Mouse (Mus musculus) megakaryocyte-erythroid progenitor cell, adult 5-6 weeks (primary cell): ENCODE results near the gene Lrrc38. TPM values are rescaled to one million over a fixed set of nuclear protein-coding genes. Genes with fewer than 3 reads are reported as not detected.
"Not testable (repeated sequence)": the region's sequence is repeated elsewhere in the genome, so short reads cannot be mapped to it uniquely, and the experiment has no call there.

Source experiments
- ATAC-seq: replicated peaks from 2 replicates; pipeline ENCODE4 v1.8.0; 2016; ENCODE audit warnings: mild to moderate bottlenecking, inconsistent platforms; ENCODE audit not compliant: severe bottlenecking, poor library complexity, low FRiP score, low TSS enrichment
- total RNA-seq, 2 experiments: library from RNA; stranded (forward) in 1 of 2; stranded (reverse) in 1 of 2; fragments of 200-1000, 215-1000 nt in 1 of 2; fragments of >200 nt in 1 of 2; fragmentation: Nextera tagmentation in 1 of 2; gene quantifications; 2 replicates each; pipeline ENCODE4 v1.2.3; 2014 to 2017

Lrrc38 gene
- total RNA-seq, 2 experiments from 2014 or later: not detected

DNA sequence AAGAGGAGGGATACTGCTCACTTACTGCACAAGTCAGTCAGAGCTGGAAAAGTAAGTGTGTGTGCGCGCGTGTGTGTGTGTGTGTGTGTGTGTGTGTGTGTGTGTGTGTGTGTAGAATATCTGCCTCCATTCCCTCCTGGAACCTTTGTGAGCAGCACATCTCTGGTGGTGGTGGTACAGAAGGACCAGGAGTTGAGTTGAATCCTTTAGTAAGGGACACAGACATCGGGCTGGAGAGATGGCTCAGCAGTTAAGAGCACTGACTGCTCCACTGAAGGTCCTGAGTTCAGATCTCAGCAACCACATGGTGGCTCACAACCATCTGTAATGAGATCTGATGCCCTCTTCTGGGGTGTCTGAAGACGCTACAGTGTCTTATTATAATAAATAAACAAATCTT is 4.1 kb upstream of the Lrrc38 start:
- not testable (repeated sequence) for ATAC-seq

DNA sequence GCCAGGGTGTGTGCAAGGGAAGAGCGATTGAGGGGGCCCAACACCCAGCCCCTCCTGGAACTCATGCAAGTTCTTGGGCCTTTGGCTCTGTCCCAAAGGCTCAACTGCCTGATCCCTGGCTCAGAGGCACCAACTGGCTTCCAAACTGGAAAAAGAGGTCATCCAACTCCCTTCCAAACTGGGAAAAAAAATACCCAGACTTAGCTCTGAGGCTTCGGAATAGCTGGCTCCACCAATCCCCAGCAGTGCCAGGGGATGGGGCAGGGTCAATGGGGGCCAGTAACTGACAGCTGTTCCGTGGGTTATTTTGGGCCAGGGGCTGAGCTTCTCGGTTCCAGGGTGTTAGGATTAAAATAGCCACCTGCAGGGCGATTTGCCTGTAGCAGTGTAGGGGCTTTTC is 879 bp upstream of the Lrrc38 start:
- no peak for ATAC-seq

DNA sequence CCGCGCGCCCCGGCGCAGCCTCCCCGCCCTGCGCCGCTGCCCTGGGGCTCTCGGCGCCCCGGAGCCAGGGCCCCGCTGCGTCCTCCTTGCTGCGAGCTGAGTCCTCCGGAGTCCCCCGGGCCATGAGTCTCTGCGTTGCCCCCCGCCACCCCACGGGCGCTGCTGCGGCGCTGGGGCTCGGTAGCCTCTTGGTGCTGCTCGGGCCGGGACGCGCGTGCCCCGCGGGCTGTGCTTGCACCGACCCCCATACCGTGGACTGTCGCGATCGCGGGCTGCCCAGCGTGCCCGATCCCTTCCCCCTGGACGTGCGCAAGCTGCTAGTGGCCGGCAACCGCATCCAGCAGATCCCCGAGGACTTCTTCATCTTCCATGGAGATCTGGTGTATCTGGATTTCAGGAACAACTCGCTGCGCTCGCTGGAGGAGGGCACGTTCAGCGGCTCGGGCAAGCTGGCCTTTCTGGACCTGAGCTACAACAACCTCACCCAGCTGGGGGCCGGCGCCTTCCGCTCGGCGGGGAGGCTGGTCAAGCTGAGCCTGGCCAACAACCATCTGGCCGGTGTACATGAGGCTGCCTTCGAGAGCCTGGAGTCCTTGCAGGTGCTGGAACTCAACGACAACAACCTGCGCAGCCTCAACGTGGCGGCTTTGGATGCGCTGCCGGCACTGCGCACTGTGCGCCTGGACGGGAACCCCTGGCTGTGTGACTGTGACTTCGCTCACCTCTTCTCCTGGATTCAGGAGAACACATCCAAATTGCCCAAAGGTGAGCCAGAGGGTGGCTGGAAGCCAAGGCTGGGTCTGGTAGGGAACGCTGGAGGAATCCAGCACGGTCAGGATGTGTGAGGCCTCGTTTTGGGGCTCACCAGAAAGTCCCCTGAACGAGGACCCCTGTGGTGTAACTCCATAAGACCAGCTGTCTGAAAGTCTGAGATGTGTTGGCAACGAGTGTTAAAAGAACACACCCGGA is 774 bp downstream of the Lrrc38 start:
- ATAC-seq: no peak

DNA sequence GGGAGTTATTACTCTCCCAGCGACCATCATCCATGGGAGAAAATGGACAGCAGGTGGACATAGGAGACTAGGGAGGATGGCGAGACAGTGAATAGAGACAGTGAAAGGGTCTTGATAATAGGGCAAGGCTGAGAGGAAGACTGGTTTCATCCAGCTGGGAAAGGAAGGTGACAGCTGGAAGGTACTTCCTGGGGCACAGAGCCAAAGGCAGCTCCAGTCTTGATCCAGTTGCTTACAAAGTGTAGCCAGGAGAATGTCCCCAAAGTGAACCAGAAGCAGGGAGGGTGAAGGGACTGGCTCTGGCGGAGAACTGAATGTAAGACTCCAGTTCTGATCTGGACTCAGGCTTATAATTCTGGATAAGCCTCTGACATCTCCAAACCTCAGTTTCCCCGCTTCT is 2.7 kb downstream of the Lrrc38 start:
- no peak for ATAC-seq

DNA sequence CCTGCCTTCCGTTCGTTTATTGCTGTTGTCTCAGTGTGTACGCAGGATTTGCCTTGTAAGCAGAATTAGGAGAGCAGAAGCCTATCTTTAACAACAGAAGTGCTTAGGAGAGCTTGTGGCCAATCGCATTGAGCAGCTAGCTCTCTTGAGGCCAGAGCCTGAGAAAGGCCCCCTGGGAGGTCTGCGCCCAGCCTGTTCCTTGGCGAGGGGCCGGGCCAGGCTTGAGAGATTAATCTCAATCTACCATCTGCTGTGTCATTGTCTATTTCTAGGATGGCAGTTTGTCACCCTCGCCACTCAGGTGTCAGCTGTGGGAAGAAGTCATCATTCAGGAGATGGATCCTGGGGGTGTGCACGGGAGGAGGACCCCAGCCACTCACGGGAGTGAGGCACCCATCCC is 12.0 kb downstream of the Lrrc38 start:
- no peak; the same call in 1 of the 2 replicates for ATAC-seq

DNA sequence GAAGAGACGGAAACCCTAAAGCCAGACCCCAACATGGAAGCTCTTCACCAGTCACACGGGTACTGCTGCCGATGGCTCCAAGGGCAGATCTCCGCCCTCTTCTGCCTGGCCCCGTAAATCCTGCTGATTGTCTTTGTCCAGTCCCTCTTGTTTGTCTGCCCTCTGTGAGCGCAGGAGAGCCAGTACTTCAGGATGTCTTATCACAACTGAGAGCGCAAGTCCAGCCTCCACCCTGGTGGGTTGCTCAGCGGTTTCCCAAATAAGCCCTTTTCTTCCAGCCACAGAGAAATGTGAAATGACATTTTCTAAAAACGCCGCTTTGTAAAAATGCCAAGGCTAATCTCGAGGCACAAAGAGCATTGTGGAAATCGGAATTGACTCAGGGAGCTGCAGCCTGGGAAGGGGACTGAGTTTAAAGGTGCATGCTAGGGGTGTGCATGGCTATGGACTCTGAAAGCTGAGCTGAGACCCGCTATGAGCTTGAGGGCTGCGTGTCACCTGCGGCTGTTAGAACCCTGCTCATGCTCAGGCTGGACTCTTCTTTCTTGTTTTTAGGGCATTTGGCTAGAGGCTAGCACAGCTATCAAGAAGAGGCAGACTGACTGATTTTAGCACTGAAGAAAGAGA is 17.0 kb downstream of the Lrrc38 start:
- ATAC-seq: no peak

DNA sequence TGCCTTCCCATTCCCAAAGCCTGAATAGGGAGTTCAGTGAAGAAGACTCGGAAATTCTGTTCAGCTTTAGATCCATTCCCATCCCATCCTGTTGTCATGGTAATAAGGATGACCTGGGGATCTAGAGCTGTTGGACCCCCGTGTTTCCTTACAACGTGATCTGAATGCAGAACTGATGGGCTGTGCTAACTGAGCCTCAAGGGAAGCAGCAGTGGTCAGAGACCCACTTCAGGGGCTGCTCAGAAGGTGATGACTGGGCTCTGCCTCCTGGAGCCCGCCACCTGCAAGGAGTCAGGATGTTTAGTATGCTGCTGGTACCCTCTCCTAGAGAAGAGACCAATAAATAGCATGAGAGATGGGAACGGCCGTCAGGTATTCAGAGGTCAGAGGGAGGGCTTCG is 29.9 kb downstream of the Lrrc38 start:
- no peak for ATAC-seq

DNA sequence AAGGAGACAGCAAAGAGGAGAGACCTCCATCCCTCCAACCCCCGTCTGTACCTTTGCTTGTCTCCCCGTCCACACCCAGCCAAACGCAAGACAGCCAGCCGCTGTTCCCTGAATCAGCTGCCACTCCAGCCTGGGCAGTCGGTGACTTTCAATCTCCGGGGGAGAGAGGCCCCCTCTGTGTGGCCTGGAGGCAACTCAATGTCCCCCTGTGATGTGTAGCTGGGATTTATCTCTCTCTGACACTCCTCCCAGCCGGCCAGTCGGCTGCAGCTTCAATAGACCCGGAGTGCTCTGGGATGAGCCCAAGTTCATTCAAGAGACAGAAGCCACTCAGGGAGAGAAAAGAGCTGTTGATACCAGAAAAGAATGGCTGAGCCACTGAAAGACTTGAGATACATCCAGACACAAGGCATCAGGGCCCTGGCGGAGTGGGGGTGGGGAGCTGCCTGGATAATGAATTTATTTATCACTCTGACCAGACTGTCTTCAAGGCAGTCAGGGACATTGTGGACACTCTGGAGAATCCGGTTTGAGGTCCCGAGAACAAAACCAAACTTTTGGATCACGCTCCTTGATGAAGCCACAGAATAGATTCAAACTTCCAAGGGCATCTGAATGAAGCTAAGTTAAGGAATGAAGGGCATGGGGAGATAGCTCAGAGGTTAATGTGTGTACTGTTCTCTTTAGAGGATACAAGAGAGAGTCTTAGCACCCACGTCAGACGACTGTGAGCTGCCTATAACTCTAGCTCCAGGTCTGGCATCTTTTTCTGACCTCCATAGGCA is 30.6 kb downstream of the Lrrc38 start:
- no peak for ATAC-seq

DNA sequence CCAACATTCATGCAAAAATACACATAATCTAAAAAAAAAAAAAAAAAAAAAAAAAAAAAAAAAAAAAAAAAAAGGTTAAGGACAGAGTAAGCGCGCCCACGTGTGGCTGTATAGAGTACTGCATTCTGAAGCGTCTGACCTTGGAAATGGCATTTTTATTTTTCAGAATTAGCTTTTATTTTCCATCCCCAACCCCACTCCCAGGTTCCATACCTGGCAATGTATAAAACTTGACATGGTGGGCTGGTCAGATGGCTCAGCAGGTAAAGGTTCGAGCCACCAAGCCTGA is 31.1 kb downstream of the Lrrc38 start:
- ATAC-seq: no peak

DNA sequence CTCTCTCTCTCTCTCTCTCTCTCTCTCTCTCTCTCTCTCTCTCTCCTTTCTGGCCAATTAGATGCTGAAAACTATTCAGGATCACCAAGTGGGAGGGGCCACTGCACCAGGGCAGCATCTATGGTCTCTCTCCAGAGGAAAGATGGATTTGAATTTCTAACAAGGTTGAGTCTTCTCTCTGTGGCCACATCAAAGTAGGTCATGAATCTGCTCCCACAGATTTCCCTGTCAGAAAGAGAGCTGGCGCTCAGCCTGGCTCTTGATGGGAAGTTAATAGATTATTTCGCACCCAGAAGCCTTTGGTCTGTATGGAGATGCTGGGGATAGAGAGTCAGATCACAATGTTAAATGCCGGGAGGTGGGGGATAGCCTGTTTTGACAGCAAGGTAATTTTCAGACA is 32.6 kb downstream of the Lrrc38 start:
- ATAC-seq: no peak

DNA sequence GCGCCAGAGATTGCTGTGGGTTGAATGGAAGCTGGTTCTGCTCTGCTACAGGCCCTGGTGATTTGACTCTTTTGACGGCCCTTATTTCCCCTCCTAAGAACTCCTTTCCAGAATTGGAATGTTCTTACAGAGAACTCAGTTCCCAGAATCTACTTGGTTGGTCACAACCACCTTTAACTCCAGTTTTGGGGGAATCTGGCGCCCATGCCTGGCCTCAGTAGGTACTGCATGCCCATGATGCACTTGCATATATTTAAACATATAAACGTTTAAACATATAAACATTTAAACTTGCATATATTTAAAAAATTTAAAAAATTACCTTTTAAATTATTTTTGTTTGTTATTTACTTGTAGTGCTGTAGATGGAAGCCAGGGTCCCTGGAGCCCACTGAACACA is 34.1 kb downstream of the Lrrc38 start:
- no peak for ATAC-seq

DNA sequence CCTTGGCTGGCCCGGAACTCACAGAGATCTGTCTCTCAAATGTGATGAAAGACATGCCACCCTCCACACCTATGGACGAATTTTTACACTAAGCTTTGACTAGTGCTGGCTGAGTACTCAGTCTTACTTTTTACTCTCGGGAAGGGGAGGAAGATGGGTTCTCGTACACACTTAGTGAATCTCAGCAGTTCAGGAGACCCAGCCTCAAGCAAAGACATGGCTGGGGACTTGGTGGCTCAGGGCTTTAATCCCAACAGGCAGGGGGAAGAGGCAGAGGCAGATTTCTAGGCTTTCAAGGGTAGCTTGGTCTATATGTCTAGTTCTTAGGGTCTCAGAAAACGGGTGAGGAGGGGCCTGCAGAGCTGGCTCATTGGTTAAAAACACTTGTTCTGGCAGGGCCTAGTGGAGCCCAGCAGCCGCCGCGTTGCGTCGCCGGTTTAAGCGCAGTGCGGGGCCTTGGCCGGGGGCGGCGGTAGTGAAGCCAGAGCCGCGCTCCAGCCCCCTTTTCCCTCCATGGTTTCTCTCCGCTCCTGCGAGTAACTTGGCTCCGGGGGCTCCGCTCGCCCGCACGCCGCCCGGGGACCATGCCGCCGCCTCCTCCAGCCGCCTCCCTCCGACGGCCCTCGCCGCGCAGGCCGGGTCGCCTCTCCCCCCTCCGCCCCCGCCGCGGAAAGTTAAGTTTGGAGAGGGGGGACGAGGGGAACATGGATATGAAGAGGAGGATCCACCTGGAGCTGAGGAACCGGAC is 39.6 kb downstream of the Lrrc38 start:
- ATAC-seq: peak; percentile 92

DNA sequence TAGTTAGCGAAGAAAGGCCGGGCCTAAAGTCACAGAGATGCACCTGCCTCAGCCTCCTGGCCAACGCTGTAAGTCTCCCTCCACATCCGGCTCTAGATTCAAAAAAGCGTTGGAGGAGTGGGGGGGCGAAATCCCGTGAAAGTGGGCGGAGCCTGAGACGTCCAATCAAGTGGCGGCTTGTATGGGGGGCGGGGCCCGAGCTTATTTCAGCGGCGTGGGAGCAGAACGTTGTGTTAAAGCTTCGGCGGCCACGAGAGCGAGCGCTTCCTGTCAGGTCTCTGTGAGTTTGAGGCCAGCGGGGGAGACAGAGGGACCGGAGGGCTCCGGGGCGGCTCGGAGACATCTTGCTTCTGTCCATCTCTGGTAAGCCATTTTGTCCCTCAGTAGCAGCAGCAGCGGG is 44.6 kb downstream of the Lrrc38 start, which contains the start of gene Pramel1:
Gene Pramel1, plus strand, starts transcription at position 248 of the 400 bp plus-strand sequence.
- no peak for ATAC-seq

DNA sequence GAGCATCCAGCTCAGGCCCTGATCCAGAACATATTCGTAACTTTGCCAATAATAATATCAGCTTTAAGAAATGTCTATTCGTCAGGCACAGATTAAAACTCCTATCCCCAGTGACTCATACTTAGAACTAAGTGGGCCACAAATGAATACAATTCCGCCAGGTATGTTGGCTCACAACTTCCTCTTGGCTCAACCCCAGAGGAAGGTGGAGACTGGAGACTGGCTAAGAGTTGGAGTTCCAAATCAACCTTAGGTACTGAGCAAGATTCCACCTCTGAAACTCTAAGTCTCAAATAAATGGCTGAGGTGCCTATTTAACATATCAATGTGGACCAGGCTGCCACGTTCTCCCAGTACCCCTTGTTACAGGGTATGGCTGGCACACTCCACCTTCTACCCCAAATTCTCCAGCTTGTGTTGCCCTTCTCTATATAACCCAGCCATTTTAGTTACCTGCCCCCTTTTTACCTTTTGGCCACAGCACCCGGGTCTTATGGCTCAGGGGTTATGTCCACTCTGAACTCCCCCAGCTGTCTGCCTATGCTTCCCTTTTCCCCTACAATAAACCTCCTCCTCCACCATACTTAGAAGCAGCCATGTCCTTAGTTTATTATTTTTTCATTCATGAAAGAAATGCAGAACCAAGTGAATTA is 62.1 kb downstream of the Lrrc38 start:
- ATAC-seq: peak; percentile 15; the same call in 1 of the 2 replicates

DNA sequence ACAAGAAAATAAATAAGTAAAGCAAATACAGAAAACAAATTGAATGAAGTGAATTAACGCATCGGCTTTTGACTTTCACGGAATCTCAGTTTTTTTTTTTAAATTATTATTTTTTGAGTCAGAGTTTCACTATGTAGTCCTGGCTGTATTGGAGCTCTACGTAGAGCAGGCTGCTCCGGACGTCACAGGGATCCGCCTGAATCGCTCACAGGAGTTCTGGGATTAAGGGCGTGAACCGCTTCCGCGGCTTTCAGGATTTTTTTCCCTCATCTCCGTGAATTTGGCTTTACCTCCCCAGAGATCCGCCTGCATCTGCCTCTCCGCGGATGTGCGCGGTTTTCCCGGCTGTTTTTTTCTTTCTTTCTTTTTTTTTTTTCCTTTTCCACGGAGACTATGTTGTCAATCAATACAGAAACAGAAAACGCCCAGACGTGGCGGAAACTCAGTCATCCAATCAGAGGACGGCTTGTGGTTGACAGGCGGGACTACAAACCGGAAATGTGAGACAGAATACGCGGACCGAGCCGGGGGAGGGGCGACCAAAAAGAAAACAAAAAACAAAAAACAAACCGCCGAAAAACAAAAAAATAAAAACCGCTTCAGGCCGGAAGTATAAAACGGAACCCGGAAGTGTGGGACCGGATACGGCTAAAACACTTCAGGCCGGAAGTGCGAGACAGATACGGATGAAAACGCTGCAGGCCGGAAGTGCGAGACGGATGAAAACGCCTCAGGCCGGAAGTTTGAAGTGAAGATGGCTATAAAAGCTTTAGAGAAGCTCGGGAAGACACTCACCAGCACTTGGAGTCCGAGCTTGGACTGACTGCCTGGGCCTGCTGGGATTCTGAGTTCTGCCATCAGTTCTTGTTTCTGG is 62.9 kb downstream of the Lrrc38 start, which contains the start of gene Pramef8:
Gene Pramef8, plus strand, starts transcription at position 208 of the 874 bp plus-strand sequence.
- ATAC-seq: peak; percentile 97

DNA sequence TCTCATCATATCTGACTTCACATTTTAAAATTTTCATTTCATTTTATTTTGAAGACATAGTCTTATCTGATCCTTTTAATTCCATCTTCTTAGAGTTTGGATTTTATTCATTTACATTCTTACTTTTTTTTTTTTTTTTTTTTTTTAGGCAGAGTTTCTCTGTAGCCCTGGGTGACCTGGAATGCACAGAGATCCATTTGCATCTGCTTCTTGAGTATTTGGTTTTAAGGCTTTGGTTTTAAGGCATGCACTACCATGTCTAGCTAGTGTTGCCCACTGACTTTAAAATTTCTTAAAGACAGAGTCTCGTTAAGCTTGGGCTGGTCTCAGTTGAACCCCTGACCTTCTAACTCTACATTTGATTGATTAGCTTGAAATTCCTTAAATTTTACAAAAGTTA is 64.1 kb downstream of the Lrrc38 start:
- ATAC-seq: no peak

DNA sequence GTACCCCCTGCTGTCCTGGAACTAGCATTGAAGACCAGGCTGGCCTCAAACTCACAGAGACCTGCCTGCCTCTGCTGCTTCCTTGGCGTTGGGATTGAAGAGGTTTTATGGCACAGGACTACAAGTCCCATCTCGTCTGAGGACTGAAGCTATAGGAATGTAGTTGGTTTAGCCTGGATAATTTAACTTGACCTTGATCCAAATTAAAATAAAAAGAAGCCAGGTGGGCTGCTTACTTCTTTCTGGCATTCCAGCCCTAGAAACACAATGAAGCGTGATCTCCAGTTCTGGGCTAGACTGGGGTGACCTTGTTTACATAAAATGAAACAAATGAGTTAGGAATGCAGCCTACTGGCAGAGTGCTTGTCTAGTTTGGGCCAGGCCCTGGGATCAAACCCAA is 64.6 kb downstream of the Lrrc38 start:
- ATAC-seq: no peak
